Mouse (Mus musculus): ENCODE data around the gene Zfp319.

DNA sequence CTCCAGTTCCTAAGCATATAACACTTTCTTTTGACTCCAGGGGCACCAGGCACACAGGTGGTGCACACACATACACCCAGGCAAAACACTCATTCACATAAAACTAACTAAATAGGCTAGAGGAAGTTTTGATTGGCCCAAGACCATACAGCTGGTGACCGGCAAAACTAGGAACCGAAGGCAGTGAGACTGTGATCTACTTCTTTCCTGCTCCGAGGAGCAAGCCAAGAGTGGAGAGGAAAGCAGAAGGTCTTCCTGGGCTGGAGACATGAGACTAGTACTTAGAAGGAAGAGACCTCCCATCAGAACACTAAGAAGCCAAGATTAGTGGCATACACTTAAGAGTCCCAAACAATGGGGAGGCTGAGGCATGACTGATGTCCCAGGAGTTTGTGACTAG lies 8.5 kb downstream of the Zfp319 start:
- TF ChIP-seq CTCF (IDR thresholded peaks at IDR 0.05; ENCODE audit: insufficient read depth, low read depth, low read length) = no peak
- TF ChIP-seq POLR2A (IDR thresholded peaks at IDR 0.05; ENCODE audit: insufficient read depth, low read depth, low read length) = no peak
